Mouse (Mus musculus) urinary bladder, postnatal 10 days (tissue): ENCODE data around the gene Asxl2.
A peak's percentile ranks its signal among the peaks of the same experiment; 100 is the strongest.
"Not testable (repeated sequence)": the region's sequence is repeated elsewhere in the genome, so short reads cannot be mapped to it uniquely, and the experiment has no call there.

Experiments used
- DNase-seq: peaks from one replicate; pipeline ENCODE4 v3.0.0; 2022; ENCODE audit warnings: low spot score

Asxl2 gene

DNA sequence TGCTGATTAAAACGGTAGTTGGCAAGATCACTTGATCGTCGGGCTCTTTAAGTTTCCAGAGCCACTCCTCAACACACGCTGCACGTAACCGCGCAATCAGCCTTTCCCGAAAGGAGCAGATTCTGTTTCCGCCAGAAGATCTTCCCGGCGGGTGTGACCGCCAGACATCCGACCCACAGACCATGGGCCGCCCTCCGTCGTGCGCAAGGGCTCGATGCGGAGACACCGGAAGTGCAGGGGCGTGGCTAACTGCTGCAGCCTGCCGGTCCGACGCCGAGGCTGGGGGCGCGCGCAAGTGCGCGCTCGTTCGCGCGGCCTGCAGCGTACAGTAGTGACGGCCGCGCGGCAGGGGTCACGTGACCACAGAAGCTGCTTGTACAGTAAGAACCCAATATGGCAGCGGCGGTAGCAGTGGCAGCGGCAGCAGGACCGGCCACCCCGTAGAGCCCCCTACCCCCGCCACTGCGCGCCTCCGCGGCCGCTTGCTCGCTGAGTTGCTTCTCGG lies at the start of gene Asxl2:
Gene Asxl2 (plus strand): TSS at position 328 of the 505 bp plus-strand sequence.
- peak; percentile 95 for DNase-seq

DNA sequence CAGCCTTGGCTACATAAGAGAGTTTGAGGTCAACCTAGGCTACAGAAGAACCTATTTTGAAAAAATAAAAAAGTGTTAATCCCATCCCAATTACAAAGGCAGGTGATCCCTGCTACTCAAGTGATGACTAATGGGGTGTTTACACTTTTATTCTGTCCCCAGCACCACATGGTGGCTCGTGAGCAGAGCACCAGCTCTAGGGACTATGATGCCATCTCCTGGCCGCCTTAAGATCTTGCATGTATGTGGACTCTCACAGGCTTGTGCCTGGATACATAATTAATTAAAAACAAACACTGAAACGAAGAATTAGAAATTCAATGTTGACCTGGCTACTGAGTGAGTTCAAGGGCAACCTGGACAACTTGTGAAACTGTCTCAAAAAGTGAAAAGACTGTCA lies 49.5 kb upstream of the Asxl2 start:
- no peak for DNase-seq

DNA sequence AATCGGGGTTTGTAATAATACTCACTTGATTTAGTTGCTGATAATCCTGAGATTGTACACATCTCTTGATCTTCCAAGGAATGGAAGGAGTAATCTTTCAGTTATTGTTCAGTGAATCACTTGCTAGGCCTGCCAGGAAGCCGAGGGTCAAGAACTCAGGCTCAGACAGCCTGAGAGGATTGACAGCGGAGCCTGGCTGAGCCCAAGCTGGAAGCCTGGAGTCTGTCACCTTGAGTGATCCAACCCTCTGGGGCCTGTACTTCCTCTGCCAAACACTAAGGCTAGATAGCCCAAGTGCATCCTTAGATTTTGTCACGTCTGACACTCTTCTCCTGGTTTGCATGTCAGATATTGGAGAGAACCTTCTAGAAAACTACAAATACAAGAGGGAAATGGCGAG lies 48.9 kb upstream of the Asxl2 start:
- no peak for DNase-seq

DNA sequence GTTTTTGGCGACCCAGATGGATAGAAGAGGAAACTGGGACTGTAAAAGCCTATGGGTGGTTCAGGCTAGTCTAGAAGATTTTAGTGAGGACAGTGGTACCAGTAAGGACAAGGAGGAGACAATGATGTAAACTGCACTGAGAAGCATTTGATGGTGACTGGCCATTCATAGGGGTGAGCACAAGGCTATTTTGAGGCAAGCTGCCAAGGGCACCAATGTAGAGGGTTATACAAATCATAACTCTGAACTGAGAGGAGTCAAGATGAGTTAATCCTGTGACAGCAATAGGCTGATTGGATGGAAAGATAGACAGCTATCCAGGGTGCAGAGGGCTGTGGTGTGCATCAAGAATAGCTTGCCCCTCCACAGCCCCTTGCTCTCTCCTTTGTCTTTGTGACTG lies 41.8 kb upstream of the Asxl2 start:
- DNase-seq, result no peak

DNA sequence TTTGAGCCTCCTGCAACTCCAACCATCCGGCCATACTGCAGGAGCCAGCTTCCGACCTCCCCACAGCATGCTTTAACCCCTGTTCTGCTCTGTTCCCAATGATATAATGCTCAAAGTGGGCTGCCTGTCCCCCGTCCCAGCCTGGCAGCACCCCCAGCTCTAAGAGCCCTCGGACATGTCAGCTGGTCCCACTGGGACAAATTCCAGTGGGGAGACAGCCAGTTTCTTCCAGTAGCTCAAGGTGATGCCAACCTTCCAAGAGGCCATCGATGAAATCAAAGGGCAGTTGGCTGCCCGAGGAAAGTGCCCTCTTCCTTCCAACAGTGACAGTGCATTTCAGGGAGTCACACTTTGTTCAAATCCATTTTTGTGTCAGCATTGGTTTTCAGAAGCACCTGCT lies 41.4 kb upstream of the Asxl2 start:
- DNase-seq, result no peak

DNA sequence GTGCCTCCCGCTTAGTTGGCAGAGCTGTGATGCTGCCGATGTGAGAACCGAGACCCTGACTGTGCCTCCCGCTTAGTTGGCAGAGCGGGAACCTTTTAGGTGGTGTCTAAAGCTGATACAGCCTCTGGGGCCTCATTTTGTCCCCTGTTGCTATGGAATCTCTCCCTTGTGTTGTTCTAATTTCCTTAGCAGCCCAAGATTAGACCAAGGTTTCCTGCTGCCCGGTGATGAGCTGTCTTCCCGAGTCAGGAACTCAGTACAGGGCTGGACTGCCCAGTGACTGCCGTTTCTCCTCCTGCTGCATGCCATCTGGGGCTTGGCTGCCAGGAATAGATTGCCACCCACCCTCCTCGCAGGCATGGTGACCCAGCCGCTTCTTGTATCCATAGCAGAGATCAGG lies 40.7 kb upstream of the Asxl2 start:
- no peak for DNase-seq

DNA sequence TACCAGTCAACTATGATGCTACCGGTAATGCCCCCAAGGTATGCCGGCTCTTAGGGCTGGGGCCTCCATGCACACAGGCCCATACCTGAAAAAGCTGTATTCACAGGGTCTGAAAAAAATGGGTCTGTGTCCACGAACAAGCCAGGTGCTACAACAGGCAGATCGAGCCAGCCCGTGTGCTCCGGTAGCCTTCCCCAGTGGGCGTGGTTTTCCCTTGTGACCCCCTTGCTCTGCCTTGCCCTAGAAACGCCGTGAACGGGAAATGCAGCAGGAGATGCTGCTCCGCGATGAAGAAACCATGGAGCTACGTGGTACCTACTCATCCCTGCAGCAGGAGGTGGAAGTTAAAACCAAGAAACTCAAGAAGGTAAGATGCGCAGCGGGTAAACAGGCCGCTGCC lies 38.8 kb upstream of the Asxl2 start:
- DNase-seq, result no peak

DNA sequence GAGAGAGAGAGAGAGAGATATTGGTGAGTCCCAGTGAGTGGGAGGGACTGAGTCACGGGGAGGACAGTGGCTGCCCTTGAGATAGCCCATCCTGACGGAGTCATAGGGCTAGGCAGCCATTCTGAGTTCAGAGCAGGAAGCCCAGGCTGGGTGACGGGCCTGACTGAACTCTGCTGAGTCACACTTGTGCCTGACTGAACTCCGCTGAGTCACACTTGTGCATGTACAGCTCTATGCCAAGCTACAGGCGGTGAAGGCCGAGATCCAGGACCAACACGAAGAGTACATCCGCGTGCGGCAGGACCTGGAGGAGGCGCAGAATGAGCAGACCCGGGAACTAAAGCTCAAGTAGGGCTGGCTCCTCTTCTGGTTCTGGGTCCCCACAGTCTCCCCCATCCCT lies 37.3 kb upstream of the Asxl2 start:
- DNase-seq, result no peak

DNA sequence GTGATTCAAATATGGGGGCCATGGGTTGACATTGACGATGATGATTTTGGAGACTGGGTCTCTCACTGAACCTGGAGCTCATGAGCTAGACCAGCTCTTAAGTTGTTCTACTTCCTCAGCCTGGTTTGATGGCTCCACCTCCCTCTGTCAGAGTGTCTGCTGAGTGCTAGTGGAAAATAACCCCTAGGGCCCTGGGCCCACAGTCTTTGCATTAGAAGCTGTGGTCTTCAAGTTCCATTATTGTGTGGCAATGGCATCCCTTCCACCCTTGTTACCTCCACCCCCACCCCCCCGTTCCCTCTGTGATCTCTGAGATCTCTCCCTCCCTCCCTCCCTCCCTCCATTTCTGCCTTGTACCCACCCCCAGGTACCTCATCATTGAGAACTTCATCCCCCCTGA lies 36.6 kb upstream of the Asxl2 start:
- DNase-seq, result no peak

DNA sequence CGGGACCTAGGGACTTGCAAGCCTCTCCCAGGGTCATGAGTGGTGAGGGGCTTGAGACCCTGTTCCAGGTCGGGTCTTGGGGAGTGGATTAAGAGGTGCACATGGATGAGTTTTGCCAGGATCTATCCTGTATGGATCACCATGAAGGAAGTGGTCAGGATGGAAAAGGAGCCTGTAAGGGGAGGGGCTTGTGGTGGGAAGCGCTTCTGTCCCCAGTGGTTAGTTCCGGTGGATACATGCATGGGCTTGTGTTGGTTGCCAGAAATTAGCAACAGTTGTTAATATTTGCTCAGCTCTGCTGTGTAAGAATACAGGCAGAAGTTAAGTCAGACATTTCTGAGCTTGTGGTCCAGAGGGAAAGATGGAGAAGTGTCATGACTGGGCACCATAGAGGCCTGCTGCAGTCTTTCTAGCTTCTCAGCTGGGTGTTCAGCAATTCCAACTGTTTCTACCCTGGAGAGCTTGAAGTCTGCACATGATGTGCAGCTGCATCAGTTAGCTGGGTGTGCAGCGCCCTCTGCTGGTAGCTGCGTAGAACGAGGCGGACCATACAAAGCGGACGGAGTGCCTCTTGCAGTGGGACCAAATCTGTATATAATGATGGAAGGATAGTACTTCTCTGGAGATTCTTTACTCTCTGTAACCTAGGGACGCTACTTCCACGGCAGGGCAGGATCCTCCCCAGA lies 35.9 kb upstream of the Asxl2 start:
- DNase-seq, result peak; percentile 49

DNA sequence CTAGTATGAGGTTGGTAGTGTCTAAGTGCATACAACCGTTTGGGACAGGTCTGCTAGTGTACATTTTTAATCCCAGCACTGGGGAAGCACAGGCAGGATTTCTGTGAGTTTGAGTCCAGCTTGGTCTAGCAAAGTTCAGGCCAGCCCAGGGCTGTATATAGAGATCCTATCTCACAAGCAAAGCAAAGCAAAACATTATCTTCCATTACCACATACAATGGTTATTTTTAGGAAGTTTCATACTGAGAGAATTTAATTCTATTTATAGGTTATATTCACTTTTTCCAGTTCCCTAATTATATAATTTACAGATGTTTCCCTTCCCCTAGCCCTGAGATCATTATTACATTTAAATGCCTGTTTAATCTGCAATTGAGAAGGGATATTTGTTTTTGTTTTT lies 35.4 kb upstream of the Asxl2 start:
- DNase-seq, result no peak

DNA sequence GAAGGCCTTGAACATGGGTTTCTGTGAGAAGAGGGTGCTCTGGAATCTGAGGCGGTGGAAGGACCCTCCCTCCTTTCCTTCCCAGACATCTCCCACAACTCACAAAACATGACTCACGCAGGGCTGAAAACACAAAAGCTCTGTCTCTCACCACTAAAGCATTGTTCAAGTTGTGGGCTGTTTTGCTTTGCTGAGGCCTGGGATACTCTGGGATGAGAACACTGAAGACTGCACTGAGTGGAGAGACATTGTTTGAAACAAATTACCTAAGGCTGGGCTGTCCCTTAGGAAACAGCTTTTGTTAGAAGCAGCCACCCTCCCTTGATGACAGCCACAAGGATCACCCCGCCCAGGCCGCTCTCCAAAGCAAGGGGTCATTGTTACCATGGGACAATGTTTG lies 33.5 kb upstream of the Asxl2 start:
- no peak for DNase-seq

DNA sequence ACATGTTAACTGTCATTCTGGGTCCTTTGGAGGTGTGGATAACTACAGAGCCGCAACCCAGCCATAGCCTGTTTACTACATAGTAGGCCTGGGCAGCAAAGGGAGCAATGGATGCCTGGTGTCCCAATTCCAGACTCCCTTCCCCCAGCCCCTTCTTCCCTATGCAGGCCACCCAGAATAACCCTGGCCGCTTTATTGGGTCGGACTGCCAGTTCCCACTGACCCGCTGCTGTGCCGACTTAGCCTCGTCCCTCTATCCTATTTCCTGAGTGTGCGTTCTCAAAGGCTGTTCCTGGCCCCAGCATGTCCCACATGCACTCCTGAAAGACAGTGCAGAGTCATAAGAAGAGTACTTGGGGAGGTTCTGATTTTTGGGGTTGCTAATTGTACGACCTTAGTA lies 29.7 kb upstream of the Asxl2 start:
- DNase-seq, result no peak

DNA sequence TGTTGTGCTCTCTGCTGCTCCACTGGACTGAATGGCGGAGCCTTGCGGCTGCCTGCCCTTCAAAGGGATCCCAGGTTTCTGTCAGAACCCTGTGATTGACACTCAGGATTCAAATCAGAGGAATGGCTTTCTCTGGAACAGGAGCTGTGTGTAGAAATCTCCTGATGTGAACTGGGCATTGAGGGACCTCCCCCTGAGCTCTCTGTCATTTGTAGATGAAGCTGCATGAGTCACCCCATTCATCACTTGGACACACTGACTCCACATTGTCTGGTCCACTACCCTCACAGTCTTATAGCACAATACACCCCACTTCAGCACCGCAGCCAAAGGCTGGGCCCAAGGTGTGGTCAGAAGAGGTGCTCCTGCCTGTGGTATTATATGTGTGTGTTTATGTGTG lies 21.0 kb upstream of the Asxl2 start:
- not testable (repeated sequence) for DNase-seq

DNA sequence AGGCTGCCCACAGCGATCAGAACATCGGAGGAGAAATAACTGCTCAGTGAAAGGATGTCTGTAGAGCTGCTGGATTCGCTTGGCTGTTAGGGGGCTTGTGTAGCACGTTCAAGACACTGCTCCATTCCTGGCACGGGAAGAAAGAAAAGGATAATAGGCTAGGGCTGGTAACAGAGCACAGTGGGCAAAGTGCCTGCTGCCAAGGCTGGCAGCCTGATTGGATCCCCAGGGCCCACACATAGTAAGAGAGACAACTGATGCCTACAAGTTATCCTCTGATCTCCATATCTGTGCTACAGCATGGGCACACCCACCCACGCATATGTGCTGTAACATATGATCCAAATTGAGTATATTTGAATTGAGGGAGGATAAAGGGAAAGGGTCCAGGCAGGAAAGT lies 20.1 kb upstream of the Asxl2 start:
- no peak for DNase-seq

DNA sequence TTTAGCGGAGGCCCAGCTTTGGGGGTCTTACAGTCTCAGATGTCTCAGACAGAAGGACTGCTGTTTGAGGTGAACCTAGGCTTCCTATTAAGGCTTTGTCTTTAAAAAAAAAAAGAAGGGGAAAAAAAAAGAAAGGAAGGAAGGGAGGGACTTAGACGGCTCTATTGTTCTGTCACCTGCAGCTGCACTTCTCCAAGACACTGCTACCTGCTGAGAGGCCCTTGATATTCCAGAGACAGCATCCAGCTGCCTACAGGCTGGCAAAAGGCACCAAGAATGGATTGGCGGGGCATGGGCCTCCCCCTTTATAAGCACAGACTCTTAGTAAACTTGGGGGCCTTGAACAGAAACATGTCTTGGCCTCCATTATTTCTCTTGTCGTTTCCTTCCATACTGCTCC lies 11.7 kb upstream of the Asxl2 start:
- no peak for DNase-seq

DNA sequence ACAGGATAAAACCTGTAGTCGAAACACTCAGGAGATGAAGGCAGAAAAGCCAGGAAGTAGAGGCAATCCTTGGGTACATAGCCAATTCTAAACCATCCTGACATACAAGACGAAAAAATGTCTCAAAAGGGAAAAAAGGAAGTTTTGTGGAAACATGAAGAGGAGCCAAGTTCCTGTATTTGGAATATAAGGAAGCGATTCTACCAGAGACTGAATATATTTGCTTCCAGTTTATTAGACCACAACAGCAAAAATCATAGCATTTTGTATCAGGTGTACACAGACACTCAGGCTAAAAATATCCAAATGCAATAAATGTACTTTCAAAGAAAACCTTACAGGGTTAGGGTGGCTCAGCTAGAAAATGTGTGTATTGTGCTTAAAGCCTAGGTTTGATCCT lies 7.9 kb upstream of the Asxl2 start:
- DNase-seq, result no peak

DNA sequence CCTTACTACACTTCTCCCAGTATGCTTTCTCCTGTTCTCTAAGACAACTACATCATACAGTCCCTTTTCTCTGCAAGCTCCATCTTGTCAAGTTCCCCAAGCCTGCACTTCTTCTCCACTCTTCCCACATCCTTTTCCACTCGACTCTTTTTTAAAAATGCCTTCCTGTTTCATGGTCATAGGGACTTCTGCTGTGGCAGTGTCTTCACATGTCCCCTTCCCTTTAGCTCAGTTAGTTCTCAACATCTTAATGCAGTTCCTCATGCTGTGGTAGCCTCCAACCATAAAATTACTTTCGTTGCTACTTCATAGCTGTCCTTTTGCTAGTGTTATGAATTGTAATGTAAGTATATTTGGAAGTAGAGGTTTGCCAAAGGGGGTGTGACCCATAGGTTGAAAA lies 6.1 kb upstream of the Asxl2 start:
- DNase-seq, result no peak

DNA sequence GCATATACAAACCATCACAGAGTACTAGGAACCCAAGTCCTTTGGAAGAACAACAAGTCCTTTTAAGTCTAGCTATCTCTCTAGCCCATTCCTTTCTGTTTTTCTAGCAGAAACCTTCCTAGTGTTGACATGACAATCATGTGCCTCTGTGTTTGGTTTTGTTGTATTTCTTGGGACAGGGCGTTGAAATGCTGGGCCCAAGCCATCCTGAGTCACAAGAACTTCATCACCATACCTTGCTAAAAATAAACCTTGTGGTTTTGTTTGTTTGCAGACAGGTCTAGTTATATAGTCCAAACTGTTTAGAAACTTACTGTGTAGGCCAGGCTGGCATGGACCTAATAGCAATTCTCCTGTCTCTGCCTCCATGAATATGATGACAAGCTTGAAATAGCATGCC lies 3.9 kb upstream of the Asxl2 start:
- DNase-seq, result no peak

DNA sequence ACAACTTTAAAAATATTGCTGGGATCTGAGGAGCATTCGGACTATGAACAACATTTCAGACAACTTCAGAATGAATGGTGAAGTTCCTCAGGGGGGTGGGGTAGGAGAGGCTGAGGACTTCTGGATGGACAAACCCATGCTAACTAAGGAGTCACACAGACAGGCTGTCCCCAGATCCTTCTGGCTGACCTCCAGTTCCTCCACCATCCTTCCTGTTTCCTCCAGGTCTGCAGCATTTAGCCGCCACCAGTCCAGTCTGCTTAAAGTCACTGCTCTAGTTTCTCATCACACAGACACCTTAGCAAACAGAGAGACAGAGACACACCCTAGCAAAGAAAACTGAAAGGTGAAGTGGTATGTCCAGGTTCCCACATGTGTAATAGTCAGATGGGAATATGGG lies 2.5 kb upstream of the Asxl2 start:
- no peak for DNase-seq

DNA sequence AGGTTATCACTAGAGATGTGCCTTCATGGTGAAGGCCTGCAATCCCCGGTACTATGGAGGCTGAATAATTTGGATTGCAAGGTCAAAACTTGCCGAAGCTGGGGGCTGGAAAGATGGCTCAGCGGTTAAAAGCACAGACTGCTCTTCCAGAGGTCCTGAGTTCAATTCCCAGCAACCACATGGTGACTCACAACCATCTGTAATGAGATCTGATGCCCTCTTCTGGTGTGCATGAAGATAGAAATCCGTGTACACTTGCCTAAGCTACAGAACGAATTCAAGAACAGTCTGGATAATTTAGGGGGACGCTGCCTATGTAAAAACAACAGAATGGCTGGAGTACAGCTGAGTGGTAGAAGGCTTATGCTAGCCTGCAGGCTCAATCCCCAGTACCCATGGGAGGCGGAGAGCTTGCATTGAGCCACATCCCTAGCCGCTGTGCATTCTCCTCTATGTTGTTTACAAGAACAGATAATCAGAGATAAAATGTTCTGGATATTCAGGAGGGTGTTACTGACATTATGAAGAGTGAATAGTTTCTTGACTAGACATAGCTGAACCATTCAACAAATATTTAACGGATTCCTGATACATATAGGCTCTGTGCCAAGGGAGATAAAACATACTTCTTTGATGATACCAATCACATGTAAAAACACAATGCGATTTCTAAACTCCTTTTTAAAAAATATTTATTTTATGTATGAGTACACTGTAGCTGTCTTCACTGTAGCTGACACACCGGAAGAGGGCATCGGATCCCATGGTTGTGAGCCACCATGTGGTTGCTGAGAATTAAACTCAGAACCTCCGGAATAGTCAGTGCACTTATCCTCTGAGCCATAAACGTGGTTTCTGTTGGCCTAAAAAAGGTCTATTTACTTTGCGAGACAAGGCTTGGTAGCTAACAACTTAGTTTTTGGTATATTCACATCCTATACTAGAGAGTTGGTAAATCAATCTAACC lies 999 bp upstream of the Asxl2 start:
- DNase-seq, result no peak

DNA sequence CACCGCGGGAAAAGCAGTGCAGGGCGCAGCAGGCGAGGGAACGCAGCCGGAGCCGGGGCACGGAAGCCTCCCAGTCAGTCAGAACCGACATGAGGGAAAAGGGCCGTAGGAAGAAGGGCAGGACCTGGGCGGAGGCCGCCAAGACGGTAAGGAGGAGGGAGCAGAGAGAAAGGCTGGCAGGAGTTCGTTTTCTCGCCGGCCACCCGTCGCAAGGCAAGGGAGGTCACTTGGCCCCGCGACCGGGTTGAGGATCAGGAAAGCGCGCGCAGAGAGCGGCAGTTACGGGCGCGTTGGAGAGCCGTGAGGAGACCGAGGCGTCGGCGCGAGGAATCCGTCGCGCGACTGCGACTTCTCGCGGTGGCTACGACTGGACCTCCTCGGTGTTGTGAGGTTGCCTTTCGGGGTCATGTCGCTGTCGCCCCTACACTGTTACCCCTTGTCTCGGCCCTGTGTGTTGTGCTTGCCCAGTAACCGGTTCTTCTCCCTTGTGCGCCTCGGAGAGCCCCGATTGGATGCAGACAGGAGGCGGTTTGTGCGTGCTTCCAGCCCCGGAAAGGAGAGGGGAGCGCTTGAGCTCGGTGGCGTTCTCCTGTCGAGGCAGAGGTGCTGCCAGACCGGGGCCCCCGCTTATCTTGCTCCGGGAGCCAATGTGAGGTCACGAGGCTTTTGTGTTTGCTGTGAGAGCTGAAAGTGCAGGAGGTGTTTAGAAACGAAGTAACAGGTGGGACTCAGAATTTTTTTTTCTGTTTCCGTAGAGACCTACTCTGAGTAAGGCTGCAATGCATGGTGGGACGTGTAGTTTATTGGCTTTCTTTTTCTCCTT lies 621 bp downstream of the Asxl2 start:
- peak; percentile 31 for DNase-seq
